Mouse (Mus musculus) ES-Bruce4 (cell line): ENCODE measurements at regions not wholly inside any gene's neighbourhood (a gene's known extent, or its start where the extent isn't known, plus 50 kb on each side); places are given as distances from the start of the nearest gene placed in this dataset.

Experiments
- H3K27ac ChIP-seq: 2 replicates; pipeline ENCODE4 v1.5.1; 2012; ENCODE audit warnings: low read length, inconsistent platforms; ENCODE audit not compliant: insufficient read depth
- H3K27me3 ChIP-seq: 2 replicates; pipeline ENCODE4 v1.6.1; 2012; ENCODE audit warnings: mild to moderate bottlenecking, low read length, inconsistent platforms; ENCODE audit not compliant: control insufficient read depth, poor library complexity, insufficient read depth, severe bottlenecking
- H3K36me3 ChIP-seq: 2 replicates; pipeline ENCODE4 v1.6.1; 2012; ENCODE audit warnings: inconsistent platforms, mild to moderate bottlenecking, low read length, moderate library complexity; ENCODE audit not compliant: control insufficient read depth, poor library complexity, insufficient read depth, severe bottlenecking
- H3K4me1 ChIP-seq: one replicate; pipeline ENCODE4 v1.8.1; 2011; ENCODE audit warnings: low read length; ENCODE audit not compliant: control insufficient read depth, insufficient read depth
- H3K4me3 ChIP-seq: 2 replicates; pipeline ENCODE4 v1.5.1; 2011; ENCODE audit warnings: low read depth, mild to moderate bottlenecking, low read length
- H3K9ac ChIP-seq: 2 replicates; pipeline ENCODE4 v1.6.1; 2012; ENCODE audit warnings: low read depth, mild to moderate bottlenecking, inconsistent platforms; ENCODE audit not compliant: poor library complexity, severe bottlenecking
- H3K9me3 ChIP-seq: replicated peaks from 2 replicates; pipeline ENCODE4 v1.6.1; 2012; ENCODE audit warnings: mild to moderate bottlenecking, low read length, inconsistent platforms; ENCODE audit not compliant: control insufficient read depth, poor library complexity, insufficient read depth, severe bottlenecking
- CTCF ChIP-seq: IDR thresholded peaks from one replicate; pipeline ENCODE4 v1.8.1; 2011; ENCODE audit warnings: low read depth, low read length
- EP300 ChIP-seq: IDR thresholded peaks from 2 replicates; pipeline ENCODE4 v1.6.1; 2011; ENCODE audit warnings: low read depth, low read length; ENCODE audit not compliant: insufficient read depth
- POLR2A ChIP-seq: IDR thresholded peaks from one replicate; pipeline ENCODE4 v1.8.1; 2011; ENCODE audit warnings: low read length; ENCODE audit not compliant: insufficient read depth

- no peaks in the 10 kb centered on the region for H3K36me3 ChIP-seq
These were observed 139.8 kb downstream of the Icos start for GRCm38 (mm10) chr1:61117535-61117934.

GRCm38 (mm10) chr1:61118071-61118470 is 140.3 kb downstream of the Icos start:
- Histone ChIP-seq H3K9ac (no peak overlapping the region), H3K4me3 (no peak overlapping the region), H3K4me1 (no peaks in the 10 kb centered on the region), H3K9me3 (no peaks in the 10 kb centered on the region), H3K27me3 (no peaks in the 10 kb centered on the region), H3K36me3 (no peaks in the 10 kb centered on the region), H3K27ac (no peak overlapping the region)
- TF ChIP-seq EP300 (no peak), CTCF (no peak), POLR2A (no peak)

More at GRCm38 (mm10) chr1:61117535-61117934, 139.8 kb downstream of the Icos start:
- no peak overlapping the region for H3K9ac ChIP-seq
- no peaks in the 10 kb centered on the region for H3K9me3 ChIP-seq
- H3K27me3 ChIP-seq: no peaks in the 10 kb centered on the region
- no peaks in the 10 kb centered on the region for H3K4me1 ChIP-seq
- no peak overlapping the region for H3K4me3 ChIP-seq
- no peak overlapping the region for H3K27ac ChIP-seq
- TF ChIP-seq EP300 (no peak), POLR2A (no peak), CTCF (no peak)

GRCm38 (mm10) chr1:61121480-61121879 is 143.8 kb downstream of the Icos start:
- no peaks in the 10 kb centered on the region for H3K36me3 ChIP-seq
- TF ChIP-seq POLR2A (no peak), CTCF (no peak), EP300 (no peak)
- H3K27ac ChIP-seq: no peak overlapping the region
- H3K27me3 ChIP-seq: no peaks in the 10 kb centered on the region
- no peak overlapping the region for H3K9ac ChIP-seq
- no peak overlapping the region for H3K4me3 ChIP-seq
- no peaks in the 10 kb centered on the region for H3K4me1 ChIP-seq
- no peaks in the 10 kb centered on the region for H3K9me3 ChIP-seq

- TF ChIP-seq CTCF: peak; percentile 15
- TF ChIP-seq EP300: no peak
- H3K36me3 ChIP-seq: no peaks in the 10 kb centered on the region
- H3K27ac ChIP-seq: no peak overlapping the region
- no peak overlapping the region for H3K4me3 ChIP-seq
- H3K9me3 ChIP-seq: no peaks in the 10 kb centered on the region
- H3K9ac ChIP-seq: no peak overlapping the region
- H3K27me3 ChIP-seq: no peaks in the 10 kb centered on the region
- H3K4me1 ChIP-seq: no peaks in the 10 kb centered on the region
These were observed 147.4 kb downstream of the Icos start for GRCm38 (mm10) chr1:61125127-61125526.

GRCm38 (mm10) chr1:61135597-61136545 is 158.1 kb downstream of the Icos start:
- no peaks in the 10 kb centered on the region; the same call in 1 of the 2 replicates for H3K9me3 ChIP-seq
- no peaks in the 10 kb centered on the region for H3K4me1 ChIP-seq
- H3K4me3 ChIP-seq: no peak overlapping the region
- H3K27ac ChIP-seq: no peak overlapping the region
- H3K36me3 ChIP-seq: no peaks in the 10 kb centered on the region
- H3K27me3 ChIP-seq: no peaks in the 10 kb centered on the region
- no peak overlapping the region for H3K9ac ChIP-seq
- TF ChIP-seq CTCF (no peak), EP300 (no peak), POLR2A (no peak)

- no peaks in the 10 kb centered on the region; the same call in 1 of the 2 replicates for H3K9me3 ChIP-seq
- H3K4me1 ChIP-seq: no peaks in the 10 kb centered on the region
- H3K27me3 ChIP-seq: peaks cover 2% of the 10 kb centered on the region; the same call in 1 of the 2 replicates
- TF ChIP-seq CTCF (no peak), EP300 (no peak), POLR2A (no peak)
- H3K9ac ChIP-seq: no peak overlapping the region
- no peak overlapping the region for H3K4me3 ChIP-seq
- H3K36me3 ChIP-seq: no peaks in the 10 kb centered on the region
- no peak overlapping the region for H3K27ac ChIP-seq
These were observed 159.6 kb downstream of the Icos start for GRCm38 (mm10) chr1:61137210-61137885.
